Mouse (Mus musculus): ENCODE measurements around the gene Cnih4. TPM values are rescaled to one million over a fixed set of nuclear protein-coding genes. Genes with fewer than 3 reads are reported as not detected.

Gene Cnih4
- total and polyA plus RNA-seq, 3 experiments = 69.4 to 141 TPM; not detected in 1

GRCm38 (mm10) chr1:181124145-181124544 lies 20.3 kb upstream of the Cnih4 start:
- Histone ChIP-seq H3K27me3 (ENCODE audit: control insufficient read depth in 1 of 2, insufficient read depth in 2 of 2, low read length in 2 of 2) (no peaks in the 10 kb centered on the region), H3K4me3 (ENCODE audit: control insufficient read depth in 1 of 2, insufficient read depth in 1 of 2, low read depth in 2 of 2, low read length in 2 of 2) (no peak overlapping the region), H3K9ac (ENCODE audit: control insufficient read depth, low read depth, low read length, poor library complexity, severe bottlenecking) (no peak overlapping the region), H3K36me3 (ENCODE audit: control insufficient read depth in 1 of 2, insufficient read depth in 2 of 2, low read length in 2 of 2) (peaks cover 0 to 64% of the 10 kb centered on the region in 2 experiments; a peak in 3 of 4 replicates), H3K4me1 (ENCODE audit: control insufficient read depth in 1 of 2, insufficient read depth in 2 of 2, low read length in 2 of 2) (peaks cover 0 to 2% of the 10 kb centered on the region in 2 experiments; a peak in 1 of 4 replicates), H3K27ac (ENCODE audit: control insufficient read depth, low read depth, low read length) (no peak overlapping the region), H3K79me2 (ENCODE audit: control insufficient read depth, insufficient read depth, low read length, poor library complexity) (no peaks in the 10 kb centered on the region), H3K9me3 (replicated peaks; ENCODE audit: insufficient read depth, low read length) (no peaks in the 10 kb centered on the region; the same call in 1 of the 2 replicates)
- TF ChIP-seq TAL1 (IDR thresholded peaks at IDR 0.05; ENCODE audit: low read length) (no peak), ETS1 (IDR thresholded peaks at IDR 0.05; ENCODE audit: low read depth, low read length) (peak; percentile 57; the same call in 1 of the 2 replicates)
- no peak for DNase-seq (ENCODE audit: low read depth, low spot score)

GRCm38 (mm10) chr1:181125916-181126315 lies 18.6 kb upstream of the Cnih4 start:
- DNase-seq (ENCODE audit: low read depth, low spot score) = no peak
- H3K27me3 ChIP-seq (ENCODE audit: control insufficient read depth in 1 of 2, insufficient read depth in 2 of 2, low read length in 2 of 2) = no peaks in the 10 kb centered on the region
- H3K9me3 ChIP-seq (replicated peaks; ENCODE audit: insufficient read depth, low read length) = no peaks in the 10 kb centered on the region; the same call in 1 of the 2 replicates
- no peak overlapping the region for H3K27ac ChIP-seq (ENCODE audit: control insufficient read depth, low read depth, low read length)
- peaks cover 0 to 2% of the 10 kb centered on the region in 2 experiments; a peak in 1 of 4 replicates for H3K4me1 ChIP-seq (ENCODE audit: control insufficient read depth in 1 of 2, insufficient read depth in 2 of 2, low read length in 2 of 2)
- H3K4me3 ChIP-seq (ENCODE audit: control insufficient read depth in 1 of 2, insufficient read depth in 1 of 2, low read depth in 2 of 2, low read length in 2 of 2) = no peak overlapping the region
- H3K36me3 ChIP-seq (ENCODE audit: control insufficient read depth in 1 of 2, insufficient read depth in 2 of 2, low read length in 2 of 2) = peaks cover 0 to 63% of the 10 kb centered on the region in 2 experiments; a peak in 3 of 4 replicates
- no peaks in the 10 kb centered on the region for H3K79me2 ChIP-seq (ENCODE audit: control insufficient read depth, insufficient read depth, low read length, poor library complexity)
- no peak overlapping the region for H3K9ac ChIP-seq (ENCODE audit: control insufficient read depth, low read depth, low read length, poor library complexity, severe bottlenecking)
- TF ChIP-seq GABPA (IDR thresholded peaks at IDR 0.05; ENCODE audit: low read depth, low read length) (no peak), NRF1 (IDR thresholded peaks at IDR 0.05; ENCODE audit: insufficient read depth, low read depth, low read length, poor library complexity, severe bottlenecking) (no peak), ZNF384 (IDR thresholded peaks at IDR 0.05; ENCODE audit: low read depth, low read length) (no peak), UBTF (IDR thresholded peaks at IDR 0.05; ENCODE audit: borderline replicate concordance, insufficient read depth, low read depth, low read length) (no peak), RAD21 (IDR thresholded peaks at IDR 0.05; ENCODE audit: low read depth, low read length) (no peak), KAT2A (conservative IDR thresholded peaks at IDR 0.05; ENCODE audit: low read depth, low read length) (no peak)

GRCm38 (mm10) chr1:181126766-181127165 lies 17.7 kb upstream of the Cnih4 start:
- Histone ChIP-seq H3K27me3 (ENCODE audit: control insufficient read depth in 1 of 2, insufficient read depth in 2 of 2, low read length in 2 of 2) (no peaks in the 10 kb centered on the region), H3K4me1 (ENCODE audit: control insufficient read depth in 1 of 2, insufficient read depth in 2 of 2, low read length in 2 of 2) (peaks cover 0 to 2% of the 10 kb centered on the region in 2 experiments; a peak in 1 of 4 replicates), H3K36me3 (ENCODE audit: control insufficient read depth in 1 of 2, insufficient read depth in 2 of 2, low read length in 2 of 2) (peaks cover 0 to 62% of the 10 kb centered on the region in 2 experiments; a peak in 3 of 4 replicates), H3K4me3 (ENCODE audit: control insufficient read depth in 1 of 2, insufficient read depth in 1 of 2, low read depth in 2 of 2, low read length in 2 of 2) (no peak overlapping the region), H3K27ac (ENCODE audit: control insufficient read depth, low read depth, low read length) (no peak overlapping the region), H3K9ac (ENCODE audit: control insufficient read depth, low read depth, low read length, poor library complexity, severe bottlenecking) (no peak overlapping the region), H3K79me2 (ENCODE audit: control insufficient read depth, insufficient read depth, low read length, poor library complexity) (no peaks in the 10 kb centered on the region), H3K9me3 (replicated peaks; ENCODE audit: insufficient read depth, low read length) (no peaks in the 10 kb centered on the region; the same call in 1 of the 2 replicates)
- TF ChIP-seq TAL1 (IDR thresholded peaks at IDR 0.05; ENCODE audit: low read length) = no peak
- no peak for TF ChIP-seq MXI1 (IDR thresholded peaks at IDR 0.05; ENCODE audit: low read depth, low read length)
- no peak for TF ChIP-seq CHD2 (IDR thresholded peaks at IDR 0.05; ENCODE audit: low read length)
- no peak for TF ChIP-seq BHLHE40 (IDR thresholded peaks at IDR 0.05; ENCODE audit: borderline replicate concordance, low read depth, low read length)
- no peak for TF ChIP-seq MAX (IDR thresholded peaks at IDR 0.05; ENCODE audit: low read length)
- TF ChIP-seq ZKSCAN1 (IDR thresholded peaks at IDR 0.05; ENCODE audit: low read depth, low read length) = no peak
- DNase-seq (ENCODE audit: low read depth, low spot score) = no peak

All from MEL (cell line).